Mouse (Mus musculus): ENCODE measurements around the gene Usp36. TPM values are rescaled to one million over a fixed set of nuclear protein-coding genes. Genes with fewer than 3 reads are reported as not detected.

Gene Usp36
- total RNA-seq, 2 experiments from 2014 or later, result 11.9 to 12.8 TPM

GRCm38 (mm10) chr11:118222351-118222885 lies 67.6 kb downstream of the Usp36 start:
- no peak for DNase-seq

GRCm38 (mm10) chr11:118220561-118221262 lies 69.3 kb downstream of the Usp36 start:
- no peak for DNase-seq

GRCm38 (mm10) chr11:118219066-118219465 lies 71.0 kb downstream of the Usp36 start:
- no peak for DNase-seq

GRCm38 (mm10) chr11:118216468-118216867 lies 73.6 kb downstream of the Usp36 start:
- no peak for DNase-seq

- no peak for DNase-seq
These were observed 74.1 kb downstream of the Usp36 start for GRCm38 (mm10) chr11:118215928-118216458.

GRCm38 (mm10) chr11:118212636-118213112 lies 77.4 kb downstream of the Usp36 start:
- DNase-seq, result no peak

GRCm38 (mm10) chr11:118211749-118212635 lies 78.1 kb downstream of the Usp36 start:
- peak; percentile 74 for DNase-seq

GRCm38 (mm10) chr11:118210962-118211361 lies 79.1 kb downstream of the Usp36 start:
- no peak for DNase-seq

GRCm38 (mm10) chr11:118210116-118210515 lies 79.9 kb downstream of the Usp36 start:
- DNase-seq, result peak; percentile 63

Other genes starting within 250 kb of the Usp36 start
- under 1 TPM; 0.03 to 0.11 TPM for gene Dnah17, start 159.6 kb downstream of the Usp36 start, total RNA-seq (2021)
- 10 to 100 TPM; 30.0 to 32.3 TPM for gene Cyth1, start 41.7 kb downstream of the Usp36 start, total RNA-seq (2021)
- 1 to 10 TPM in 1 of 2 experiments, under 1 TPM in 1; 0.99 to 1.0 TPM for gene Cep295nl, start 52.3 kb upstream of the Usp36 start, total RNA-seq (2021)
- 10 to 100 TPM; 77.3 to 96.4 TPM for gene Timp2, start 65.5 kb upstream of the Usp36 start, total RNA-seq (2021)
- 10 to 100 TPM; 11.0 to 14.7 TPM for gene Lgals3bp, start 111.8 kb upstream of the Usp36 start, total RNA-seq (2021)
- gene Cant1, start 128.8 kb upstream of the Usp36 start, total RNA-seq (2021), result 1 to 10 TPM; 9.3 to 9.9 TPM
- gene C1qtnf1, start 138.0 kb upstream of the Usp36 start, total RNA-seq (2021), result 10 to 100 TPM in 1 of 2 experiments, 1 to 10 TPM in 1; 9.2 to 13.4 TPM
- gene Engase, start 186.6 kb upstream of the Usp36 start, total RNA-seq (2021), result 1 to 10 TPM; 5.4 to 9.5 TPM

Measured in gastrocnemius, postnatal 25 days (tissue).